Mouse (Mus musculus): ENCODE data around the gene Ms4a4c. TPM values are rescaled to one million over a fixed set of nuclear protein-coding genes. Genes with fewer than 3 reads are reported as not detected.

The Ms4a4c gene
- 0.62 and 0.78 TPM in 2 replicates for polyA plus RNA-seq (2015; fragmentation: Nextera tagmentation; extraction: Ambion mirVana)

GRCm38 (mm10) chr19:11404527-11404926, at the start of gene Ms4a4c:
TSS of gene Ms4a4c (plus strand) at chr19:11404770.
- WGBS = 77% methylated on average over 3 of the region's 3 CpGs
- H3K4me3 ChIP-seq (ENCODE audit: low read length) = no peak within 1 kb of the TSS
- ATAC-seq (ENCODE audit: low read depth) = no peak
- H3K4me2 ChIP-seq (ENCODE audit: low read depth, low read length) = no peak within 1 kb of the TSS
- H3K27me3 ChIP-seq (ENCODE audit: control insufficient read depth, insufficient read depth, low read depth, low read length) = no peaks in the 10 kb centered on the region
- H3K36me3 ChIP-seq (ENCODE audit: control insufficient read depth, insufficient read depth, low read length) = no peaks in the 10 kb centered on the region
- no peak within 1 kb of the TSS for H3K9ac ChIP-seq (ENCODE audit: low read length)
- no peaks in the 10 kb centered on the region for H3K9me3 ChIP-seq (ENCODE audit: control insufficient read depth, low read length)
- no peak within 1 kb of the TSS for H3K27ac ChIP-seq (ENCODE audit: low read length)
- H3K4me1 ChIP-seq (replicated peaks; ENCODE audit: control insufficient read depth, insufficient read depth, low read length) = no peaks in the 10 kb centered on the region

GRCm38 (mm10) chr19:11355730-11356129, 48.8 kb upstream of the Ms4a4c start:
- H3K4me3 ChIP-seq (ENCODE audit: low read length) = no peak overlapping the region
- H3K4me2 ChIP-seq (ENCODE audit: low read depth, low read length) = no peak overlapping the region
- 66% methylated on average over 7 of the region's 7 CpGs for WGBS
- H3K27me3 ChIP-seq (ENCODE audit: control insufficient read depth, insufficient read depth, low read depth, low read length) = no peaks in the 10 kb centered on the region
- no peaks in the 10 kb centered on the region for H3K9me3 ChIP-seq (ENCODE audit: control insufficient read depth, low read length)
- H3K27ac ChIP-seq (ENCODE audit: low read length) = no peak overlapping the region
- H3K36me3 ChIP-seq (ENCODE audit: control insufficient read depth, insufficient read depth, low read length) = no peaks in the 10 kb centered on the region
- H3K9ac ChIP-seq (ENCODE audit: low read length) = no peak overlapping the region
- no peak for ATAC-seq (ENCODE audit: low read depth)
- H3K4me1 ChIP-seq (replicated peaks; ENCODE audit: control insufficient read depth, insufficient read depth, low read length) = no peaks in the 10 kb centered on the region

GRCm38 (mm10) chr19:11360106-11360505, 44.5 kb upstream of the Ms4a4c start:
- H3K27me3 ChIP-seq (ENCODE audit: control insufficient read depth, insufficient read depth, low read depth, low read length) = no peaks in the 10 kb centered on the region
- no peak overlapping the region for H3K4me3 ChIP-seq (ENCODE audit: low read length)
- WGBS = 43% methylated on average over 3 of the region's 3 CpGs
- H3K36me3 ChIP-seq (ENCODE audit: control insufficient read depth, insufficient read depth, low read length) = no peaks in the 10 kb centered on the region
- H3K4me1 ChIP-seq (replicated peaks; ENCODE audit: control insufficient read depth, insufficient read depth, low read length) = no peaks in the 10 kb centered on the region
- H3K9me3 ChIP-seq (ENCODE audit: control insufficient read depth, low read length) = no peaks in the 10 kb centered on the region
- H3K4me2 ChIP-seq (ENCODE audit: low read depth, low read length) = no peak overlapping the region
- no peak overlapping the region for H3K27ac ChIP-seq (ENCODE audit: low read length)
- H3K9ac ChIP-seq (ENCODE audit: low read length) = no peak overlapping the region
- no peak for ATAC-seq (ENCODE audit: low read depth)

GRCm38 (mm10) chr19:11362002-11362401, 42.6 kb upstream of the Ms4a4c start:
- H3K9me3 ChIP-seq (ENCODE audit: control insufficient read depth, low read length) = no peaks in the 10 kb centered on the region
- H3K36me3 ChIP-seq (ENCODE audit: control insufficient read depth, insufficient read depth, low read length) = no peaks in the 10 kb centered on the region
- H3K27me3 ChIP-seq (ENCODE audit: control insufficient read depth, insufficient read depth, low read depth, low read length) = no peaks in the 10 kb centered on the region
- ATAC-seq (ENCODE audit: low read depth) = no peak
- no peak overlapping the region for H3K4me2 ChIP-seq (ENCODE audit: low read depth, low read length)
- no peaks in the 10 kb centered on the region for H3K4me1 ChIP-seq (replicated peaks; ENCODE audit: control insufficient read depth, insufficient read depth, low read length)
- H3K4me3 ChIP-seq (ENCODE audit: low read length) = no peak overlapping the region
- H3K27ac ChIP-seq (ENCODE audit: low read length) = no peak overlapping the region
- no peak overlapping the region for H3K9ac ChIP-seq (ENCODE audit: low read length)

GRCm38 (mm10) chr19:11368310-11368709, 36.3 kb upstream of the Ms4a4c start:
- 72% methylated on average over 3 of the region's 3 CpGs for WGBS
- H3K27ac ChIP-seq (ENCODE audit: low read length) = no peak overlapping the region
- ATAC-seq (ENCODE audit: low read depth) = no peak

GRCm38 (mm10) chr19:11371181-11371580, 33.4 kb upstream of the Ms4a4c start:
- Histone ChIP-seq H3K4me1 (replicated peaks; ENCODE audit: control insufficient read depth, insufficient read depth, low read length) (no peaks in the 10 kb centered on the region), H3K9ac (ENCODE audit: low read length) (no peak overlapping the region), H3K36me3 (ENCODE audit: control insufficient read depth, insufficient read depth, low read length) (no peaks in the 10 kb centered on the region), H3K27me3 (ENCODE audit: control insufficient read depth, insufficient read depth, low read depth, low read length) (no peaks in the 10 kb centered on the region), H3K9me3 (ENCODE audit: control insufficient read depth, low read length) (no peaks in the 10 kb centered on the region), H3K4me3 (ENCODE audit: low read length) (no peak overlapping the region), H3K4me2 (ENCODE audit: low read depth, low read length) (no peak overlapping the region), H3K27ac (ENCODE audit: low read length) (no peak overlapping the region)
- ATAC-seq (ENCODE audit: low read depth) = no peak

More at GRCm38 (mm10) chr19:11368310-11368709, 36.3 kb upstream of the Ms4a4c start:
- H3K4me3 ChIP-seq (ENCODE audit: low read length) = no peak overlapping the region
- H3K9ac ChIP-seq (ENCODE audit: low read length) = no peak overlapping the region
- H3K4me2 ChIP-seq (ENCODE audit: low read depth, low read length) = no peak overlapping the region
- H3K36me3 ChIP-seq (ENCODE audit: control insufficient read depth, insufficient read depth, low read length) = no peaks in the 10 kb centered on the region
- H3K27me3 ChIP-seq (ENCODE audit: control insufficient read depth, insufficient read depth, low read depth, low read length) = no peaks in the 10 kb centered on the region
- H3K9me3 ChIP-seq (ENCODE audit: control insufficient read depth, low read length) = no peaks in the 10 kb centered on the region
- no peaks in the 10 kb centered on the region for H3K4me1 ChIP-seq (replicated peaks; ENCODE audit: control insufficient read depth, insufficient read depth, low read length)

- Histone ChIP-seq H3K4me2 (ENCODE audit: low read depth, low read length) (no peak within 1 kb of the TSS), H3K27me3 (ENCODE audit: control insufficient read depth, insufficient read depth, low read depth, low read length) (no peaks in the 10 kb centered on the region), H3K4me3 (ENCODE audit: low read length) (no peak within 1 kb of the TSS), H3K27ac (ENCODE audit: low read length) (no peak within 1 kb of the TSS), H3K9me3 (ENCODE audit: control insufficient read depth, low read length) (no peaks in the 10 kb centered on the region), H3K4me1 (replicated peaks; ENCODE audit: control insufficient read depth, insufficient read depth, low read length) (no peaks in the 10 kb centered on the region), H3K36me3 (ENCODE audit: control insufficient read depth, insufficient read depth, low read length) (no peaks in the 10 kb centered on the region), H3K9ac (ENCODE audit: low read length) (no peak within 1 kb of the TSS)
- no peak for ATAC-seq (ENCODE audit: low read depth)
- WGBS = 70% methylated on average over 2 of the region's 2 CpGs
Measured at GRCm38 (mm10) chr19:11375273-11375672, 29.3 kb upstream of the Ms4a4c start, which contains the start of gene Ms4a4a. TSS of gene Ms4a4a (plus strand) at chr19:11375523.

GRCm38 (mm10) chr19:11376399-11376798, 28.2 kb upstream of the Ms4a4c start:
- Histone ChIP-seq H3K27ac (ENCODE audit: low read length) (no peak overlapping the region), H3K27me3 (ENCODE audit: control insufficient read depth, insufficient read depth, low read depth, low read length) (no peaks in the 10 kb centered on the region), H3K4me1 (replicated peaks; ENCODE audit: control insufficient read depth, insufficient read depth, low read length) (no peaks in the 10 kb centered on the region), H3K4me3 (ENCODE audit: low read length) (no peak overlapping the region), H3K9ac (ENCODE audit: low read length) (no peak overlapping the region), H3K4me2 (ENCODE audit: low read depth, low read length) (no peak overlapping the region), H3K9me3 (ENCODE audit: control insufficient read depth, low read length) (no peaks in the 10 kb centered on the region), H3K36me3 (ENCODE audit: control insufficient read depth, insufficient read depth, low read length) (no peaks in the 10 kb centered on the region)
- ATAC-seq (ENCODE audit: low read depth) = no peak
- 65% methylated on average over 2 of the region's 2 CpGs for WGBS

GRCm38 (mm10) chr19:11387109-11387508, 17.5 kb upstream of the Ms4a4c start:
- H3K9ac ChIP-seq (ENCODE audit: low read length) = no peak overlapping the region
- WGBS = 70% methylated on average over 2 of the region's 2 CpGs

GRCm38 (mm10) chr19:11387685-11388084, 16.9 kb upstream of the Ms4a4c start:
- no peak overlapping the region for H3K9ac ChIP-seq (ENCODE audit: low read length)
- H3K27ac ChIP-seq (ENCODE audit: low read length) = no peak overlapping the region
- H3K36me3 ChIP-seq (ENCODE audit: control insufficient read depth, insufficient read depth, low read length) = no peaks in the 10 kb centered on the region
- no peaks in the 10 kb centered on the region for H3K9me3 ChIP-seq (ENCODE audit: control insufficient read depth, low read length)
- WGBS = 75% methylated on average over 4 of the region's 4 CpGs
- H3K4me3 ChIP-seq (ENCODE audit: low read length) = no peak overlapping the region
- H3K4me1 ChIP-seq (replicated peaks; ENCODE audit: control insufficient read depth, insufficient read depth, low read length) = no peaks in the 10 kb centered on the region
- no peaks in the 10 kb centered on the region for H3K27me3 ChIP-seq (ENCODE audit: control insufficient read depth, insufficient read depth, low read depth, low read length)
- no peak for ATAC-seq (ENCODE audit: low read depth)
- H3K4me2 ChIP-seq (ENCODE audit: low read depth, low read length) = no peak overlapping the region

More at GRCm38 (mm10) chr19:11387109-11387508, 17.5 kb upstream of the Ms4a4c start:
- H3K4me1 ChIP-seq (replicated peaks; ENCODE audit: control insufficient read depth, insufficient read depth, low read length) = no peaks in the 10 kb centered on the region
- no peak overlapping the region for H3K4me3 ChIP-seq (ENCODE audit: low read length)
- no peaks in the 10 kb centered on the region for H3K36me3 ChIP-seq (ENCODE audit: control insufficient read depth, insufficient read depth, low read length)
- H3K27me3 ChIP-seq (ENCODE audit: control insufficient read depth, insufficient read depth, low read depth, low read length) = no peaks in the 10 kb centered on the region
- no peak for ATAC-seq (ENCODE audit: low read depth)
- H3K4me2 ChIP-seq (ENCODE audit: low read depth, low read length) = no peak overlapping the region
- no peak overlapping the region for H3K27ac ChIP-seq (ENCODE audit: low read length)
- H3K9me3 ChIP-seq (ENCODE audit: control insufficient read depth, low read length) = no peaks in the 10 kb centered on the region
